Mouse (Mus musculus): ENCODE results near the gene Insrr.

The Insrr gene

DNA sequence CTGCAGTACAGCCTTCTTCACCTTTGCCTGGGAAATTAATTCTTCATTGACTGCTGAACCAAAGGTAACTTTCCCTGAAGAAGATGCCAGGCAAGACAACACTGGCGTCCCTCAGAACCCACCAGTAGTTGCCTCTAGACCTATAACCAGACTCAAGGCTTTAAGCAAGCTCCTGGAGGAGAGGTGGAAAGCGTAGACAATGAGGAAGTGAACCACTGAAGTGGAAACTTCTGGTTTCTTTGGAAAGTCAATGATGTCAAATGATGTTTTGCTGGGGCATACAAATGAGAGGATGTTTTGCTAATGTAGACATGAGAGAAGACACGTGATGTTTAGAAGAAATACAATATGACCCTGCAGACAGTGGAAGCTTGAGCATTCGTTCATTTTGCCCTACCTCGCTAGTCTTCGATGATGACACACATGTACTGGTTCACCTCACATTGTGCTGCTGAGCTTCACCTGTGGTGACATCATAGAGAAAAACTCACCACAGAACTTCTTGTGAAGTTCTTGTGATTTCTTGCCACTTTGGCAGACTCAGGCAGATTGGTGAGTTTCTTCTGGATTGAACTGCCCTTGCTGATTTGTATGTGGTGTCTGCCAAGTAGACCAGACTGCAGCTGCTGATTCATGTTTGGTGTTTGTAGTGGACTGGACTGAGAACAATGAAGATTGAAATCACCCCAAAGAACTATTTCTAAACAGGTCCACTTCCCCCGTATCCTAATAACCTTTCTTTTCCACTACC is 35.5 kb downstream of the Insrr start:
- no peak for DNase-seq (ENCODE audit: low read depth, low spot score)

GRCm38 (mm10) chr3:87833482-87833881 is 36.7 kb downstream of the Insrr start:
- DNase-seq (ENCODE audit: low read depth, low spot score), result peak; percentile 51

GRCm38 (mm10) chr3:87838622-87839021 is 41.9 kb downstream of the Insrr start:
- DNase-seq (ENCODE audit: low read depth, low spot score), result peak; percentile 81

GRCm38 (mm10) chr3:87840858-87841257 is 44.1 kb downstream of the Insrr start:
- DNase-seq (ENCODE audit: low read depth, low spot score), result no peak

DNA sequence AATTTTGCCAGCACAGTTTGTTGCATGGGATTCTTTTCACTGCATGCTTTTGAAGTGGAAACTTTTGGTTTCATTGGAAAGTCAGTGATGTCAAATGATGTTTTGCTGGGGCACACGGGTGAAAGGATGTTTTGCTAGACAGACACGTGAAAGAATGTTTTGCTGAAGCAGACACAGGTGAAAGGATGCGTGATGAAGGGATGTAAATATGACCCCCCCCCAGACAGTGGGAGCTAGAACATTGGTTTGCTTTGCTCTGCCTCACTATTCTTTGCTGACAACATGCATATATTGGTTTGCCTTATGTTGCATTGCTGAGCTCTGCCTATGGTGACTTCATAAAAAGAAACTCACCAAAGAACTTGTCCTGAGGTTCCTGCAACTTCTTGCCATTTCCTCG is 48.2 kb downstream of the Insrr start:
- no peak for DNase-seq (ENCODE audit: low read depth, low spot score)

DNA sequence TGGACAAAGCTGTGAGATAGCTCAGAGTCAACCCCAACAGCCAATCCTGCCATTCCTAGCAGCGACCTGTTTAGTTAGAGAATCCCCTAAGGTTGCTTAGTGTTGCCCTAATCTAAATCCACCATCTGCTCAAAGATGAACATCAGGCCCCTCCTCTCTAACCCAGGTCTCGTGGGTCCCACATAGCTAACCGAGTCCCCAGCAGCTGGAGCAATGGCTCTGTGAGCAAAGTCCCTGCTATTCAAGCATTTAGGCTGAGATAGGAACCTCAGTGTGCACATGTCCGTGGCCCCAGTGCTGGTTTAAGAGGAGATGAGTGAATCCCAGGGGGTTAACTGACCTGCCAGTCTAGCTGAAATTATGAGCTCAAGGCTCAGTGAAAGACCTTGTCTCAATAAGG is 49.4 kb downstream of the Insrr start:
- DNase-seq (ENCODE audit: low read depth, low spot score), result no peak

DNA sequence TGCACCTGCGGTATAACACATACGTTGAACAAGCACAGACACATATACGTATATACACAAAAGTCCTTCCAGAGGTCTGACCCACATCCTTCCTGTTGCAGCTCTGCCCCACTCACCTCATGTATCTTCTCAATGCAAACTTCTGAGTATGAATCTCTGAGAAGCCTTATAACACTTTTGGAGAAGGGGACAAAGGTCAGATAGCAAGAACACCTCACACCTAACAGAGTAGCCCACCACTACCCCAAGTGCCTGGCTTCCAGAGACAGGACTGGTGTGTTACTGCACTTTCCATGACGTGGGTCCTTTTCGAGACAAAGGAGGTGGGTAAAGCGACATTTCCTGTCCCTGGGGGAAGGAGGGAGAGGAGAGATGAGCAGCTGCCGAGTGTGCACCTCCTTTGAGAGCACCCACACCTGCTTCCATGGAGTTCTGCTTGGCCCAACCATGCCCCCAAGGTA is 49.9 kb downstream of the Insrr start, which contains the start of gene Sh2d2a:
Gene Sh2d2a (plus strand): TSS at position 106 of the 461 bp plus-strand sequence.
- DNase-seq (ENCODE audit: low read depth, low spot score), result no peak

GRCm38 (mm10) chr3:87847680-87848079 is 50.9 kb downstream of the Insrr start:
- no peak for DNase-seq (ENCODE audit: low read depth, low spot score)

DNA sequence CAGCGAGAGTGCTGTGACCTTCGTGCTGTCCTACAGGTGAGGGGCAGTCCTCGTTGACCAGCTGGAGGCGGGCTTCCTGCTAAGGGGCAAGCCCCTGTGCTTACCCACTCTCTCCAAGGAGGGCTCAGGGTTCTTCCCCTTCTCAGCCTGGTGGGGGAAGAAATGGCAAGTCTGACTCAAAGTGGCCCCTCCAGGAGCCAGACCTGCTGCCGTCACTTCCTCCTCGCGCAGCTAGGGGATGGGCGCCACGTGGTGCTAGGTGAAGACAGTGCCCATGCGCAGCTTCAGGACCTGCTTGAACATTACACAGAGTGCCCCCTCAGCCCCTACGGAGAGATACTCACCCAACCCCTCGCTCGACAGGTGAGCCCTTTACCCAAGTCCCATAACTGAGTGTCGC is 52.4 kb downstream of the Insrr start:
- DNase-seq (ENCODE audit: low read depth, low spot score), result no peak

GRCm38 (mm10) chr3:87854795-87855568 is 58.2 kb downstream of the Insrr start:
- no peak for DNase-seq (ENCODE audit: low read depth, low spot score)

DNA sequence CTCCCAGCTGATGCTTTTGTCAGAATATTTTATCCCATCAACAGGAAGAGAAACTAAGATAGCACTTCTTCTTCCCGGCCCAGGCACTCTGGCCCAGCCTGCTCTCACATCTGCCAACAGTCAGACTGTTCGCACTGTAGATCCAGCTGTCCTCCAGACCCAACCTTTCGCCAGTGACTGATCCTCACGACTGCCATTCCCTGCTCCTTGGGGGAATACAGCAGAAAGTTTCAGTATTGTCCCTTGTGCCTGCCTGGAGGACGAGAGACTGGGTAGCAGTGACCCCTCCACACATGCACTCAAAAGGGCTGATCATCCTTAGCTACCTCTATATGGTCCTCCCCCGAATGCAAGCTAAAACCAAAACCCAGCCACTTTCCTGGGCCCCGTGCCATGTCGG is 59.2 kb downstream of the Insrr start:
- DNase-seq (ENCODE audit: low read depth, low spot score), result no peak

DNA sequence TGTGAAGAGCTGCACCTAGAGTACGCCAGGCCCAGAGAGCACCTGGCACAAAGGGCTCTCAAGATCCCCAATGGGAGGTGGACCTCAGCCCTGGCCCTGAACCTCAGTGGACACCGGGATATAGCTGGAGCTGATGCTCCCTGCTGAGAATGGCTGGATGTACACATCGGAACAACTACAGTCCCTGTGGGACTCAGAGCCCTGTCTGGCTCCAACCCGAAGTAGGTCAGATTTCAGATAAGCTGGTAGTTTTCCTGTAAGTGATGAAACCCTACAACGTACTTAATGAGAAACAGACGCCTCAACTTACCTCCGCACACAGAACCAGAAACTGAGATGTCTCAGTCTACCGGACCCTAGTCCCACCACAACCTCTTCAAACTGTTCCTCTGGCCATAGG is 60.9 kb downstream of the Insrr start:
- DNase-seq (ENCODE audit: low read depth, low spot score), result no peak

- DNase-seq (ENCODE audit: low read depth, low spot score), result peak; percentile 76
Observed at GRCm38 (mm10) chr3:87859813-87860212, 63.1 kb downstream of the Insrr start.

- DNase-seq (ENCODE audit: low read depth, low spot score), result peak; percentile 65
Observed at GRCm38 (mm10) chr3:87864111-87864510, 67.4 kb downstream of the Insrr start.
